Mouse (Mus musculus) spleen, postnatal 0 days (tissue): ENCODE data around the gene Hirip3. TPM values are rescaled to one million over a fixed set of nuclear protein-coding genes. Genes with fewer than 3 reads are reported as not detected.

Experiments
- polyA plus RNA-seq: library from polyadenylated mRNA; unstranded; fragments of >200 nt; fragmentation: Nextera tagmentation; extraction: Ambion mirVana; gene quantifications from 2 replicates; pipeline ENCODE4 v1.2.1, GENCODE M21; 2015

Gene Hirip3
- polyA plus RNA-seq: 22.2 and 23.3 TPM in 2 replicates

GRCm38 (mm10) chr7:126861429-126862130, at the start of gene Hirip3:
Gene Hirip3, plus strand, starts transcription at chr7:126861972.

GRCm38 (mm10) chr7:126831539-126831938, 30.2 kb upstream of the Hirip3 start, which contains the start of gene 4930451I11Rik:
Gene 4930451I11Rik, minus strand, starts transcription at chr7:126831639.

GRCm38 (mm10) chr7:126847116-126847420, 14.7 kb upstream of the Hirip3 start, which contains the start of gene Doc2a:
Gene Doc2a, plus strand, starts transcription at chr7:126847416.

GRCm38 (mm10) chr7:126862147-126862784, 494 bp downstream of the Hirip3 start, which contains the start of gene Ino80e:
Gene Ino80e, minus strand, starts transcription at chr7:126862377.

GRCm38 (mm10) chr7:126884286-126885164, 22.8 kb downstream of the Hirip3 start, which contains the start of gene Taok2:
Gene Taok2, minus strand, starts transcription at chr7:126884703.

Other genes with a start within 250 kb of the Hirip3 start
- gene Nupr1, start 231.1 kb upstream of the Hirip3 start, polyA plus RNA-seq: 14.0 and 15.6 TPM in 2 replicates
- 32.5 and 37.4 TPM in 2 replicates for gene Sgf29, start 212.7 kb upstream of the Hirip3 start, polyA plus RNA-seq
- gene Sult1a1, start 185.5 kb upstream of the Hirip3 start, polyA plus RNA-seq: 10.9 and 15.1 TPM in 2 replicates
- 142 and 152 TPM in 2 replicates for gene Bola2, start 166.6 kb upstream of the Hirip3 start, polyA plus RNA-seq
- 3.1 and 4.5 TPM in 2 replicates for gene Slx1b, start 166.2 kb upstream of the Hirip3 start, polyA plus RNA-seq
- gene Coro1a, start 154.2 kb upstream of the Hirip3 start, polyA plus RNA-seq: 226 and 316 TPM in 2 replicates
- gene Mapk3, start 102.4 kb upstream of the Hirip3 start, polyA plus RNA-seq: 46.8 and 62.2 TPM in 2 replicates
- gene Gdpd3, start 95.6 kb upstream of the Hirip3 start, polyA plus RNA-seq: 4.7 and 6.9 TPM in 2 replicates
- 155 and 172 TPM in 2 replicates for gene Ypel3, start 85.0 kb upstream of the Hirip3 start, polyA plus RNA-seq
- gene Tbx6, start 80.5 kb upstream of the Hirip3 start, polyA plus RNA-seq: 0.81 and 1.0 TPM in 2 replicates
- gene Ppp4c, start 69.5 kb upstream of the Hirip3 start, polyA plus RNA-seq: 134 and 141 TPM in 2 replicates
- gene Fam57b, start 64.3 kb upstream of the Hirip3 start, polyA plus RNA-seq: 0.16 TPM in 1 of 2 replicates, not detected in the other
- gene 4930451I11Rik, start 30.3 kb upstream of the Hirip3 start, polyA plus RNA-seq: not detected in 2 replicates
- not detected in 2 replicates for gene Doc2a, start 14.6 kb upstream of the Hirip3 start, polyA plus RNA-seq
- 54.5 and 56.4 TPM in 2 replicates for gene Ino80e, start 405 bp downstream of the Hirip3 start, polyA plus RNA-seq
- 16.8 and 21.7 TPM in 2 replicates for gene Taok2, start 22.7 kb downstream of the Hirip3 start, polyA plus RNA-seq
- gene Tmem219, start 60.9 kb downstream of the Hirip3 start, polyA plus RNA-seq: 27.2 and 31.4 TPM in 2 replicates
- gene Kctd13, start 66.9 kb downstream of the Hirip3 start, polyA plus RNA-seq: 9.0 and 9.3 TPM in 2 replicates
- 0.12 TPM in 1 of 2 replicates, not detected in the other for gene Asphd1, start 87.6 kb downstream of the Hirip3 start, polyA plus RNA-seq
- 0.34 and 0.40 TPM in 2 replicates for gene Sez6l2, start 88.6 kb downstream of the Hirip3 start, polyA plus RNA-seq
- gene Cdipt, start 113.9 kb downstream of the Hirip3 start, polyA plus RNA-seq: 56.1 and 61.1 TPM in 2 replicates
- 1.4 and 2.3 TPM in 2 replicates for gene Cdiptos, start 114.1 kb downstream of the Hirip3 start, polyA plus RNA-seq
- 13.4 and 15.9 TPM in 2 replicates for gene Mvp, start 152.6 kb downstream of the Hirip3 start, polyA plus RNA-seq
- not detected in 2 replicates for gene Pagr1b, start 154.5 kb downstream of the Hirip3 start, polyA plus RNA-seq
- 32.5 and 43.1 TPM in 2 replicates for gene Pagr1a, start 155.4 kb downstream of the Hirip3 start, polyA plus RNA-seq
- gene Gm42742, start 159.1 kb downstream of the Hirip3 start, polyA plus RNA-seq: 3.7 and 10.6 TPM in 2 replicates
- 0.55 and 0.86 TPM in 2 replicates for gene Prrt2, start 159.2 kb downstream of the Hirip3 start, polyA plus RNA-seq
- 47.2 and 48.3 TPM in 2 replicates for gene Maz, start 165.1 kb downstream of the Hirip3 start, polyA plus RNA-seq
- 109 and 120 TPM in 2 replicates for gene Kif22, start 180.5 kb downstream of the Hirip3 start, polyA plus RNA-seq
- gene Zg16, start 225.4 kb downstream of the Hirip3 start, polyA plus RNA-seq: 10.1 and 23.2 TPM in 2 replicates
- gene AI467606, start 229.4 kb downstream of the Hirip3 start, polyA plus RNA-seq: 24.3 and 30.3 TPM in 2 replicates